Mouse (Mus musculus): ENCODE results near the gene Bex6. TPM values are rescaled to one million over a fixed set of nuclear protein-coding genes. Genes with fewer than 3 reads are reported as not detected.
A peak's percentile ranks its signal among the peaks of the same experiment; 100 is the strongest.

Gene Bex6
- total and polyA plus RNA-seq, 2 experiments from 2014 or later, result not detected

- Histone ChIP-seq H3K9me3 (ENCODE audit: low read length) (no peaks in the 10 kb centered on the region), H3K36me3 (ENCODE audit: insufficient read depth, low read length) (no peaks in the 10 kb centered on the region), H3K4me3 (ENCODE audit: low read depth, low read length) (no peak overlapping the region), H3K4me1 (ENCODE audit: insufficient read depth, low read length) (no peaks in the 10 kb centered on the region), H3K27ac (ENCODE audit: low read depth, low read length) (no peak overlapping the region), H3K4me2 (ENCODE audit: low read depth, low read length, poor library complexity, severe bottlenecking) (no peak overlapping the region), H3K27me3 (ENCODE audit: insufficient read depth, low read length) (no peaks in the 10 kb centered on the region), H3K9ac (replicated peaks; ENCODE audit: low read length, poor library complexity, severe bottlenecking) (no peak overlapping the region)
- ATAC-seq (ENCODE audit: low FRiP score), result no peak
- no peak for DNase-seq (ENCODE audit: low spot score)
- TF ChIP-seq CTCF (IDR thresholded peaks at IDR 0.05), result no peak
- 92% methylated on average over 17 of the region's 17 CpGs for WGBS
These were observed 35.0 kb upstream of the Bex6 start for GRCm38 (mm10) chr16:32144592-32144991.

- H3K4me3 ChIP-seq (ENCODE audit: low read depth, low read length), result no peak overlapping the region
These were observed 31.9 kb upstream of the Bex6 start for GRCm38 (mm10) chr16:32147589-32148207.

DNA sequence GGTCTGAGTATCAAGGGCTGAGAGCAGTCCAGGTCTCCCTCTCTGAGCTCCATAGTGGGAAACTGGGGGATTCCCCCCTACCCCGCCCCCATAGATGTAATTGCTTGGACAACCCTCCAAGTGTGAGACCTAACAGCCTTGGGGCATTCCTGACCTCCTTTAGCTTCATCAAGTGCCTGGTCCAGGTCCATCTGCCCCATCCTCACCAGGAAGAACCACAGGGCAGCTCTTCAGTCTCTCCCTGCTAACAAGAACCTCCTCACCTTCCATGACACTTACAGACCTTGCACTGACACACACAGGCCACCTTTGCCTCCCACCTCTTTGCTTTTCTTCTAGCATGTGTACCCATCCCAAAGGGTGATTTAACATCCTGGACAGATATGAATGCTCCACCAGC, 25.6 kb upstream of the Bex6 start:
- H3K9ac ChIP-seq (replicated peaks; ENCODE audit: low read length, poor library complexity, severe bottlenecking), result no peak overlapping the region
- TF ChIP-seq CTCF (IDR thresholded peaks at IDR 0.05), result no peak
- H3K27me3 ChIP-seq (ENCODE audit: insufficient read depth, low read length), result no peaks in the 10 kb centered on the region
- no peak overlapping the region for H3K4me2 ChIP-seq (ENCODE audit: low read depth, low read length, poor library complexity, severe bottlenecking)
- no peak overlapping the region for H3K27ac ChIP-seq (ENCODE audit: low read depth, low read length)
- ATAC-seq (ENCODE audit: low FRiP score) (no peak), DNase-seq (ENCODE audit: low spot score) (no peak)
- no peak overlapping the region for H3K4me3 ChIP-seq (ENCODE audit: low read depth, low read length)
- no peaks in the 10 kb centered on the region for H3K9me3 ChIP-seq (ENCODE audit: low read length)
- H3K4me1 ChIP-seq (ENCODE audit: insufficient read depth, low read length), result no peaks in the 10 kb centered on the region
- no peaks in the 10 kb centered on the region for H3K36me3 ChIP-seq (ENCODE audit: insufficient read depth, low read length)
- 91% methylated on average over 1 of the region's 1 CpGs for WGBS

More at GRCm38 (mm10) chr16:32147589-32148207, 31.9 kb upstream of the Bex6 start:
- DNase-seq (ENCODE audit: low spot score), result no peak
- peak overlapping the region; percentile 36 for H3K4me2 ChIP-seq (ENCODE audit: low read depth, low read length, poor library complexity, severe bottlenecking)
- H3K27ac ChIP-seq (ENCODE audit: low read depth, low read length), result no peak overlapping the region
- no peaks in the 10 kb centered on the region for H3K9me3 ChIP-seq (ENCODE audit: low read length)
- H3K4me1 ChIP-seq (ENCODE audit: insufficient read depth, low read length), result no peaks in the 10 kb centered on the region
- H3K36me3 ChIP-seq (ENCODE audit: insufficient read depth, low read length), result no peaks in the 10 kb centered on the region
- WGBS, result 59% methylated on average over 10 of the region's 13 CpGs
- ATAC-seq (ENCODE audit: low FRiP score), result no peak
- no peaks in the 10 kb centered on the region for H3K27me3 ChIP-seq (ENCODE audit: insufficient read depth, low read length)
- TF ChIP-seq CTCF (IDR thresholded peaks at IDR 0.05), result peak; percentile 32; the same call in 1 of the 2 replicates
- H3K9ac ChIP-seq (replicated peaks; ENCODE audit: low read length, poor library complexity, severe bottlenecking), result no peak overlapping the region

- no peak for ATAC-seq (ENCODE audit: low FRiP score)
- Histone ChIP-seq H3K4me1 (ENCODE audit: insufficient read depth, low read length) (no peaks in the 10 kb centered on the region), H3K36me3 (ENCODE audit: insufficient read depth, low read length) (no peaks in the 10 kb centered on the region), H3K9me3 (ENCODE audit: low read length) (no peaks in the 10 kb centered on the region), H3K9ac (replicated peaks; ENCODE audit: low read length, poor library complexity, severe bottlenecking) (no peak overlapping the region), H3K27ac (ENCODE audit: low read depth, low read length) (no peak overlapping the region), H3K4me3 (ENCODE audit: low read depth, low read length) (no peak overlapping the region), H3K4me2 (ENCODE audit: low read depth, low read length, poor library complexity, severe bottlenecking) (no peak overlapping the region), H3K27me3 (ENCODE audit: insufficient read depth, low read length) (no peaks in the 10 kb centered on the region)
- no peak for TF ChIP-seq CTCF (IDR thresholded peaks at IDR 0.05)
- WGBS, result 76% methylated on average over 13 of the region's 13 CpGs
- DNase-seq (ENCODE audit: low spot score), result peak; percentile 62
These were observed 25.2 kb upstream of the Bex6 start for GRCm38 (mm10) chr16:32154437-32154836.

GRCm38 (mm10) chr16:32156719-32157118, 22.9 kb upstream of the Bex6 start:
- Histone ChIP-seq H3K4me1 (ENCODE audit: insufficient read depth, low read length) (no peaks in the 10 kb centered on the region), H3K36me3 (ENCODE audit: insufficient read depth, low read length) (no peaks in the 10 kb centered on the region), H3K27ac (ENCODE audit: low read depth, low read length) (no peak overlapping the region), H3K4me2 (ENCODE audit: low read depth, low read length, poor library complexity, severe bottlenecking) (no peak overlapping the region), H3K4me3 (ENCODE audit: low read depth, low read length) (no peak overlapping the region), H3K9ac (replicated peaks; ENCODE audit: low read length, poor library complexity, severe bottlenecking) (no peak overlapping the region), H3K9me3 (ENCODE audit: low read length) (no peaks in the 10 kb centered on the region), H3K27me3 (ENCODE audit: insufficient read depth, low read length) (no peaks in the 10 kb centered on the region)
- DNase-seq (ENCODE audit: low spot score) (no peak), ATAC-seq (ENCODE audit: low FRiP score) (no peak)
- TF ChIP-seq CTCF (IDR thresholded peaks at IDR 0.05), result no peak
- 56% methylated on average over 3 of the region's 3 CpGs for WGBS

DNA sequence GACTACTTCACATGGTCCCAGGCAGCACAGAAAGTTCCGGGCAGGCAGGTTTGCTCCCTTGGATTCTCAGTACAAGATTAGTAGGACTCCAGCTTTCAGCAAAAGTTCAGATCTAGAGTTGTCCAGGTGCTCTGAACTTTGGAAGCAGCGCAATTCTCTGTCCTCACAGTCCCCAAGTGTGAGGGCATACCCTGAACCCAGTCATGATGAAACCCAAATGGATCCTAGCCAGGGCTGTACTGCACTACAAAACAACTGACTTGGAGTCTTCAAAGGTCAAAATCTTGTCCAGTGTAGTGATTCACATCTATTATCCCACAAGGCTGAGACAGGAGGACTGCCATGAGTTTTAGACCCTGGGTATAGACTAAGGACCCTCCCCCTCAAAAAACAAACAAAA, 22.3 kb upstream of the Bex6 start:
- ATAC-seq (ENCODE audit: low FRiP score) (no peak), DNase-seq (ENCODE audit: low spot score) (no peak)
- WGBS, result 98% methylated on average over 2 of the region's 2 CpGs
- Histone ChIP-seq H3K4me1 (ENCODE audit: insufficient read depth, low read length) (no peaks in the 10 kb centered on the region), H3K27me3 (ENCODE audit: insufficient read depth, low read length) (no peaks in the 10 kb centered on the region), H3K36me3 (ENCODE audit: insufficient read depth, low read length) (no peaks in the 10 kb centered on the region), H3K4me2 (ENCODE audit: low read depth, low read length, poor library complexity, severe bottlenecking) (no peak overlapping the region), H3K9ac (replicated peaks; ENCODE audit: low read length, poor library complexity, severe bottlenecking) (no peak overlapping the region), H3K4me3 (ENCODE audit: low read depth, low read length) (no peak overlapping the region), H3K9me3 (ENCODE audit: low read length) (no peaks in the 10 kb centered on the region), H3K27ac (ENCODE audit: low read depth, low read length) (no peak overlapping the region)
- no peak for TF ChIP-seq CTCF (IDR thresholded peaks at IDR 0.05)

All from midbrain, postnatal 0 days (tissue).